Comparison of ENCODE assay signal across 13 mouse cellular contexts in genomic region chr13:63726035-63726434, GRCm38 (mm10).
A peak's percentile ranks its signal among the peaks of the same experiment; 100 is the strongest.
DNase-seq lines count a peak whose midpoint lies in the region; ATAC-seq and TF ChIP-seq lines count a peak whose summit lies in the region.
"Had no signal": no experiment of that assay in that cellular context is flagged by ENCODE, and none has a peak within 500 bp of the region (broad histone marks: within the 10 kb centered on the region; RNA-seq: fewer than 3 reads in every experiment).

No protein-coding gene starts in this region.

- no peak for ATAC-seq in forebrain, embryonic 12.5 days (ENCODE audit: low FRiP score)
- no peak for ATAC-seq in liver, embryonic 11.5 days (replicated peaks; ENCODE audit: low FRiP score)
- ATAC-seq in liver, postnatal 0 days, result no peak
- ATAC-seq in embryonic facial prominence, embryonic 14.5 days (ENCODE audit: low read depth), result 0 out of 2 replicates have a peak, but pooled peaks have one; percentile 51
- ATAC-seq in limb, embryonic 15.5 days (ENCODE audit: insufficient number of reproducible peaks, low FRiP score, low TSS enrichment, low read depth), result 0 out of 2 replicates have a peak, but pooled peaks have one; percentile 46

- peaks cover 43% of the 10 kb centered on the region for H3K4me1 ChIP-seq in forebrain, embryonic 10.5 days
- peaks cover 16% of the 10 kb centered on the region for H3K4me1 ChIP-seq in forebrain, embryonic 12.5 days
- no peaks in the 10 kb centered on the region for H3K4me1 ChIP-seq in liver, embryonic 11.5 days (replicated peaks; ENCODE audit: control insufficient read depth, insufficient read depth, low read length)
- 0 out of 2 replicates have a peak, but pooled peaks cover 2% of the 10 kb centered on the region for H3K4me1 ChIP-seq in liver, postnatal 0 days (ENCODE audit: insufficient read depth)
- peaks cover 29% of the 10 kb centered on the region for H3K4me1 ChIP-seq in embryonic facial prominence, embryonic 14.5 days (ENCODE audit: control insufficient read depth, insufficient read depth, low read length)
- H3K4me1 ChIP-seq in limb, embryonic 15.5 days, result peaks cover 23% of the 10 kb centered on the region

- H3K4me3 ChIP-seq in forebrain, embryonic 10.5 days, result no peak overlapping the region
- H3K4me3 ChIP-seq in forebrain, embryonic 12.5 days (replicated peaks), result no peak overlapping the region
- H3K4me3 ChIP-seq in liver, embryonic 11.5 days (ENCODE audit: low read depth, low read length), result no peak overlapping the region
- no peak overlapping the region for H3K4me3 ChIP-seq in liver, postnatal 0 days (ENCODE audit: low read depth, low read length)
- H3K4me3 ChIP-seq in embryonic facial prominence, embryonic 14.5 days (ENCODE audit: low read depth, low read length), result no peak overlapping the region
- no peak overlapping the region for H3K4me3 ChIP-seq in limb, embryonic 15.5 days

- H3K9ac ChIP-seq in forebrain, embryonic 12.5 days, result no peak overlapping the region
- no peak overlapping the region for H3K9ac ChIP-seq in liver, embryonic 11.5 days (ENCODE audit: low read depth, low read length)
- no peak overlapping the region for H3K9ac ChIP-seq in liver, postnatal 0 days (replicated peaks)
- H3K9ac ChIP-seq in embryonic facial prominence, embryonic 14.5 days (ENCODE audit: low read depth, low read length), result no peak overlapping the region
- no peak overlapping the region for H3K9ac ChIP-seq in limb, embryonic 15.5 days
- H3K9ac ChIP-seq: liver, embryonic 14.5 days had no signal

- TF ChIP-seq CTCF in liver, postnatal 0 days (IDR thresholded peaks at IDR 0.05; ENCODE audit: low read depth), result no peak

- peaks cover 17% of the 10 kb centered on the region; the same call in 1 of the 2 replicates for H3K27me3 ChIP-seq in forebrain, embryonic 10.5 days (ENCODE audit: poor library complexity, severe bottlenecking)
- H3K27me3 ChIP-seq in forebrain, embryonic 12.5 days, result 0 out of 2 replicates have a peak, but pooled peaks cover 16% of the 10 kb centered on the region
- H3K27me3 ChIP-seq in liver, embryonic 11.5 days (replicated peaks; ENCODE audit: control insufficient read depth, insufficient read depth, low read length), result no peaks in the 10 kb centered on the region
- no peaks in the 10 kb centered on the region for H3K27me3 ChIP-seq in liver, postnatal 0 days (ENCODE audit: insufficient read depth, low read length)
- no peaks in the 10 kb centered on the region for H3K27me3 ChIP-seq in embryonic facial prominence, embryonic 14.5 days (replicated peaks; ENCODE audit: control insufficient read depth, insufficient read depth, low read length)
- H3K27me3 ChIP-seq in limb, embryonic 15.5 days, result no peaks in the 10 kb centered on the region

- 8% methylated on average over 2 of the region's 2 CpGs for WGBS in forebrain, embryonic 10.5 days
- 12% methylated on average over 2 of the region's 2 CpGs for WGBS in forebrain, embryonic 12.5 days
- WGBS in liver, embryonic 11.5 days, result 40% methylated on average over 2 of the region's 2 CpGs
- 59% methylated on average over 2 of the region's 2 CpGs for WGBS in liver, postnatal 0 days (ENCODE audit: insufficient replicate concordance)
- 13% methylated on average over 2 of the region's 2 CpGs for WGBS in embryonic facial prominence, embryonic 14.5 days
- 15% methylated on average over 2 of the region's 2 CpGs for WGBS in limb, embryonic 15.5 days

- H3K9me3 ChIP-seq in forebrain, embryonic 10.5 days, result no peaks in the 10 kb centered on the region
- no peaks in the 10 kb centered on the region for H3K9me3 ChIP-seq in forebrain, embryonic 12.5 days
- no peaks in the 10 kb centered on the region for H3K9me3 ChIP-seq in liver, embryonic 11.5 days (ENCODE audit: control insufficient read depth, low read length)
- no peaks in the 10 kb centered on the region for H3K9me3 ChIP-seq in liver, postnatal 0 days (ENCODE audit: low read length)
- no peaks in the 10 kb centered on the region for H3K9me3 ChIP-seq in embryonic facial prominence, embryonic 14.5 days (ENCODE audit: control insufficient read depth, low read length)
- H3K9me3 ChIP-seq in limb, embryonic 15.5 days, result no peaks in the 10 kb centered on the region

- no peak for DNase-seq in forebrain, embryonic 10.5 days (ENCODE audit: extremely low spot score, low spot score)
- peak; percentile 20 for DNase-seq in liver, embryonic 11.5 days (ENCODE audit: low spot score)
- no peak for DNase-seq in liver, postnatal 0 days
- peak; percentile 65 for DNase-seq in embryonic facial prominence, embryonic 14.5 days (ENCODE audit: low spot score)
- no peak for DNase-seq in thymus, postnatal 25 days
- DNase-seq in adipocyte (ENCODE audit: low spot score), result no peak
- DNase-seq: adrenal gland, adult 2 months; cerebellum, adult 11 months; heart, adult 18-20 months; layer of hippocampus, adult 9-11 months had no signal

- H3K4me2 ChIP-seq in forebrain, embryonic 12.5 days, result no peak overlapping the region
- H3K4me2 ChIP-seq in liver, embryonic 11.5 days, result no peak overlapping the region
- no peak overlapping the region for H3K4me2 ChIP-seq in liver, postnatal 0 days (ENCODE audit: low read depth, low read length)
- H3K4me2 ChIP-seq in embryonic facial prominence, embryonic 14.5 days (ENCODE audit: low read depth, low read length), result no peak overlapping the region
- no peak overlapping the region for H3K4me2 ChIP-seq in limb, embryonic 15.5 days

- no peaks in the 10 kb centered on the region for H3K36me3 ChIP-seq in forebrain, embryonic 10.5 days (replicated peaks)
- no peaks in the 10 kb centered on the region for H3K36me3 ChIP-seq in forebrain, embryonic 12.5 days (replicated peaks)
- H3K36me3 ChIP-seq in liver, embryonic 11.5 days (ENCODE audit: control insufficient read depth, insufficient read depth, low read length), result no peaks in the 10 kb centered on the region
- no peaks in the 10 kb centered on the region for H3K36me3 ChIP-seq in liver, postnatal 0 days (replicated peaks; ENCODE audit: insufficient read depth, low read length)
- no peaks in the 10 kb centered on the region for H3K36me3 ChIP-seq in embryonic facial prominence, embryonic 14.5 days (ENCODE audit: control insufficient read depth, insufficient read depth, low read length)
- no peaks in the 10 kb centered on the region for H3K36me3 ChIP-seq in limb, embryonic 15.5 days

- no peak for TF ChIP-seq EP300 in liver, postnatal 0 days (IDR thresholded peaks at IDR 0.05; ENCODE audit: low read depth)

- H3K27ac ChIP-seq in forebrain, embryonic 10.5 days, result 0 out of 2 replicates have a peak overlapping the region, but pooled peaks have one; percentile 30
- H3K27ac ChIP-seq in forebrain, embryonic 12.5 days, result no peak overlapping the region
- no peak overlapping the region for H3K27ac ChIP-seq in liver, embryonic 11.5 days (ENCODE audit: low read depth, low read length)
- H3K27ac ChIP-seq in liver, postnatal 0 days (ENCODE audit: low read depth), result no peak overlapping the region
- H3K27ac ChIP-seq in embryonic facial prominence, embryonic 14.5 days (replicated peaks; ENCODE audit: low read depth, low read length), result no peak overlapping the region
- no peak overlapping the region for H3K27ac ChIP-seq in limb, embryonic 15.5 days
- H3K27ac ChIP-seq: liver, embryonic 14.5 days had no signal

Comparison
In these comparisons a context has a peak if more than half of its experiments do, and no peak if none do; other contexts are left out.
1. DNase-seq: peak in liver, embryonic 11.5 days (single experiment) and embryonic facial prominence, embryonic 14.5 days (single experiment); none in forebrain, embryonic 10.5 days (single experiment), liver, postnatal 0 days (single experiment), thymus, postnatal 25 days (single experiment) and adipocyte (single experiment).
2. ATAC-seq: peak in embryonic facial prominence, embryonic 14.5 days (single experiment) and limb, embryonic 15.5 days (single experiment); none in forebrain, embryonic 12.5 days (single experiment), liver, embryonic 11.5 days (single experiment) and liver, postnatal 0 days (single experiment).